Mouse (Mus musculus) heart, adult 8-10 months (tissue): ENCODE measurements around the gene Adgrf2. TPM values are rescaled to one million over a fixed set of nuclear protein-coding genes. Genes with fewer than 3 reads are reported as not detected.

Experiments
- total RNA-seq, 4 experiments: library from RNA; stranded (reverse); gene quantifications; 2 replicates each; pipeline ENCODE4 v1.2.4; 2022

The Adgrf2 gene
- total RNA-seq, 4 experiments from 2014 or later, result 0.08 to 0.29 (median 0.16) TPM

Other genes with a start within 250 kb of the Adgrf2 start
- gene Opn5, start 130.8 kb downstream of the Adgrf2 start, total RNA-seq, result not detected
- under 1 TPM; 0.09 to 0.56 (median 0.20) TPM for gene Adgrf4, start 49.9 kb downstream of the Adgrf2 start, total RNA-seq
- gene Cd2ap, start 134.5 kb upstream of the Adgrf2 start, total RNA-seq, result 10 to 100 TPM; 15.8 to 19.3 (median 17.6) TPM